Mouse (Mus musculus): ENCODE measurements around the gene Galntl5. TPM values are rescaled to one million over a fixed set of nuclear protein-coding genes. Genes with fewer than 3 reads are reported as not detected.

Galntl5 gene
- total and polyA plus RNA-seq, 3 experiments: not detected

Other genes with a start within 250 kb of the Galntl5 start
- 4.6 and 5.9 TPM in 2 replicates for gene Prkag2, start 80.8 kb upstream of the Galntl5 start, total RNA-seq (2012; rRNA removed)
- gene Prkag2, start 80.8 kb upstream of the Galntl5 start, total RNA-seq (2014; rRNA removed): 8.8 and 10.0 TPM in 2 replicates
- gene Prkag2, start 80.8 kb upstream of the Galntl5 start, polyA plus RNA-seq (2012; ENCODE audit: insufficient read length, low read depth): 21.2 and 21.6 TPM in 2 replicates
- gene Galnt11, start 40.4 kb downstream of the Galntl5 start, total RNA-seq (2012; rRNA removed): 8.7 and 10.1 TPM in 2 replicates
- gene Galnt11, start 40.4 kb downstream of the Galntl5 start, total RNA-seq (2014; rRNA removed): 11.1 and 12.9 TPM in 2 replicates
- 7.9 and 9.2 TPM in 2 replicates for gene Galnt11, start 40.4 kb downstream of the Galntl5 start, polyA plus RNA-seq (2012; ENCODE audit: insufficient read length, low read depth)
- gene E130116L18Rik, start 41.7 kb downstream of the Galntl5 start, total RNA-seq (2012; rRNA removed): not detected in 2 replicates
- gene E130116L18Rik, start 41.7 kb downstream of the Galntl5 start, total RNA-seq (2014; rRNA removed): not detected in 2 replicates
- gene E130116L18Rik, start 41.7 kb downstream of the Galntl5 start, polyA plus RNA-seq (2012; ENCODE audit: insufficient read length, low read depth): not detected in 2 replicates